Mouse (Mus musculus) adipose tissue, adult 10 weeks (tissue): ENCODE measurements around the gene Creb3. TPM values are rescaled to one million over a fixed set of nuclear protein-coding genes. Genes with fewer than 3 reads are reported as not detected.

Experiments used
- polyA plus RNA-seq: library from polyadenylated mRNA; stranded (reverse); fragments of 350-450 nt; fragmentation: Illumina TruSeq; extraction: RNeasy Lipid Tissue Mini Kit (QIAGEN cat#74804); gene quantifications from one replicate; pipeline ENCODE4 v1.2.3, GENCODE M21; 2014; ENCODE audit warnings: low read depth, low replicate concordance

The Creb3 gene
- 45.7 TPM for polyA plus RNA-seq

DNA sequence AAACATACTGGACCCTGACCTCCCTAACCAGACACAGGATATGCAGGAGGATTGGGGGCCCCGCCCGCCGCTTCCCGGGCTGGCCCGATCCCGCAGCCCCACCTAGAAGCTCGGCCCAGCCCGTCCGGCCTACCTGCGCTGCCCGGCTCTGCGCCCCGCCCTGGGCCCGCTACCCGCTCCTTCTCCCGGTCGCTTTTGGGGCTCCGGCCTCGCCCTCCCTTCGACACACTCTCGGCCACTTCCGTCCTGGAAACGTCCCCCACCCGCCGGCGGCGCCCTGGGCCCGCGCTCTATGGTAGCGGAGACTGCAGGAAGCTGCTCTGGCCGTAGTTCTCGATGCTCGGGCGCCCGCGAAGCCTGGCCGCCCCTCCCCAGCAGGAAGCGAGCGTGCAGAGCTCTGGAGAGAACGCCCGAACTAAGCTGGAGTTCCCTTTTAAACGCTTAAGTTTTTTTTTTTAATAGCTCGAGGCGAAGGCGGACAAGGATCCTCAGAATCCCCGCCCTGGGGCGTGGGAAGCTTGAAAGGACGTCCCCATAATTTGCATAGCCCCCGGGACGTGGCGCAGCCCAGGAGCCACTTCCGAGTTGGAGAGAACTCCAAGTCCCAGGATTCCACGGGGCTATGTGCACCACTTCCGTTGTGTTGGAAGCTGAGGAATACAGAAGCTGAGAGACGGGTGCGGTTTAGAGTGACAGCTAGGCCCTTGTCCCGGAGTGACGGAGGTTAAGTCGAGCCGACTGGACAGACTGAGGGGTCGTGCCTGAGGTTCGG is at the start of gene Creb3, which contains the start of gene Tln1:
Creb3 (plus strand) TSS at position 336 of the 772 bp plus-strand sequence.
Tln1 (minus strand) TSS at position 695 of the 772 bp plus-strand sequence.

DNA sequence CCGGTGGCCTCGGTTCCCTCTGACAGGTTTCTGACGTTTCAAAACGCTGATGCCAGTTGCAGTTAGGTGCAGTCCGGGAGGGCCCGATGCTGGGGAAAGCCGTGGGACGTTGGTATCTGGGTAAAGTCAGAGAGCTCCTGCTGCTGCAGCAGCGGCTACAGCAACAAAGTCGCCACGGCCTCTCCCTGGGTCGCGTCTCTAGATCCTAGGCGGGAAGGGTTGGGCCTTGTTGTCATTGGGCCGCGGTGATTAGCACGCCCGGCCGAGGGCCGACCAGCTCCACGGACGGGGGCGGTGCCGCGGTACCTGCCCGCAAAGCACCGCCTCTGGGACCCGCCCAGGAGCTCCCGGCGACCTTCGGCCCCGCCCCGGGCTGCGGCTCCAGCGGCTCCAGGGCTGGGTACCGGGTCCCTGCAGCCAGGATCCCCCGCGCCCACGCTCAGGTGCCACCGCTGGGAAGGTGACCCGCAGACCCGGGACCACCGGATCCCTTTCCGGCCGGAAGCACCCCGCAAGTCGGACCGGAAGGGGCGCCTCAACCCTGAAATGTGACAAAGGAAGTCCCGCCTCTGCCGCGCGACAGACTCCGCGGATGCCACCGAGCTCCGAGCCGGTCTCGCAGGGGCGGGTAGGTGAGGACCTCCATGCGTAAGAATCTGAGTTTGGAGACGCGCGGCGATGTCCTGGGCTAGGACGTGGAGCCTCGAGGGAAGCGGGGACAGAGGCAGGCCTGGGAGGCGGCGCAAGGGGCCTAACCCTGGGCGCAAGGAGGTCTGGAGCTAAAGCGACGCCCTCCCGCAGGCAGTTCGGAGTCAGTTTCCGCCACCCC is 16.5 kb downstream of the Creb3 start, which contains the start of the genes Rgp1 and Gba2:
Rgp1 (plus strand) TSS at position 340 of the 829 bp plus-strand sequence.
Gba2 (minus strand) TSS at position 498 of the 829 bp plus-strand sequence.

DNA sequence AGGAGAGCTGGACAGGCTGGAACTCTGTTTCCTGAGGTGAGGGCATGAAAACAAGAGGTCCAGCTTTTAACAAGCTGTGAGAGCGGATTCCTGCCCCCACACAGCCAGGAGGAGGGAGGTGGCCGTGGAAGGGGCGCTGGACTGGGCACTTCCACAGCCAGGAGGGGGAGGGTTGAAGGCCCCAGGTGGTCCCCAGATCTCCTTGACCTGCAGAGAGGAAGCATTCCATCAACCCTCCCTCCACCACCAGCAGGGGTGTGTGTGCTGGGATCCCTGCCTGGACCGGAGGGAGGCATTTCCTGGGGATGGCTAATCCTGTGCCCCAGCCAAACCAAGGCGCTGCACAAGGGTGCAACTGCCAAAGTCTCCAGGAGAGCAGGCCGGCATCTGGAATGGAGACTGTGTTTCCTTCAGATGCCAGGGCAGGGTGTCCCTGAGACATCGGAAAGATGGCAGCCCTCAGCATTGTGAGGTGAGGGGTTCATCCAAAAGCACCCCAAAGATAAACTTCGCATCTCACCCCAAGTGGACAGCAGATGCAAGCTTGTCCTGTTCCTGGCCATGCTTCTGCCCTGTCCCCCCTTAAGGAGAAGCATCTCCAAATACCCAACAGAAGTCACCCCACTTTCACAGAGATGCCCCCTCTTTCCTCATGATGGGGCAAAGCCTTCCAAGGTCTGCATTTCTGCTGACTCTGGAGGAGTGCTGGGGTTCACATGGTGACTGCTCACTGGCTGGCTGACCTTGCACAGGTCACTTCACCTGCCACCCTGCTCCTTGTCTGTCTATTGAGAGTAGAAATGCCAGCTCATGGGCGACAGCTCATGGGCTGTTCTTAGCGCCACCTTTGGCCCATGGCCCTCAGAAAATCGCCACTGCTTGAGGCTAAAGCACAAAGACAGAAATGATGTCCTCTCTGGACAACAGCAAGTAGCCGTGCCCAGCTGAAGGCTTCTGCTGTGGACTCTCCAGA is 22.6 kb downstream of the Creb3 start, which contains the start of gene Msmp:
Msmp (minus strand) TSS at position 51 of the 973 bp plus-strand sequence.

Other genes with a start within 250 kb of the Creb3 start
- gene Rusc2, start 180.4 kb upstream of the Creb3 start, polyA plus RNA-seq = 17.7 TPM
- 3.9 TPM for gene Fam166b, start 133.2 kb upstream of the Creb3 start, polyA plus RNA-seq
- 47.5 TPM for gene Tesk1, start 120.4 kb upstream of the Creb3 start, polyA plus RNA-seq
- 6.7 TPM for gene Cd72, start 107.7 kb upstream of the Creb3 start, polyA plus RNA-seq
- not detected for gene Sit1, start 78.6 kb upstream of the Creb3 start, polyA plus RNA-seq
- 55.0 TPM for gene Ccdc107, start 69.4 kb upstream of the Creb3 start, polyA plus RNA-seq
- 1.2 TPM for gene Arhgef39, start 62.6 kb upstream of the Creb3 start, polyA plus RNA-seq
- gene Car9, start 55.4 kb upstream of the Creb3 start, polyA plus RNA-seq = 0.72 TPM
- gene Tpm2, start 38.6 kb upstream of the Creb3 start, polyA plus RNA-seq = 128 TPM
- gene Tln1, start 359 bp downstream of the Creb3 start, polyA plus RNA-seq = 59.0 TPM
- 40.1 TPM for gene Rgp1, start 16.4 kb downstream of the Creb3 start, polyA plus RNA-seq
- 12.9 TPM for gene Gba2, start 16.5 kb downstream of the Creb3 start, polyA plus RNA-seq
- gene Msmp, start 22.2 kb downstream of the Creb3 start, polyA plus RNA-seq = 0.79 TPM
- gene Npr2, start 69.6 kb downstream of the Creb3 start, polyA plus RNA-seq = 30.2 TPM
- 3.8 TPM for gene Spag8, start 91.3 kb downstream of the Creb3 start, polyA plus RNA-seq
- 120 TPM for gene Hint2, start 94.1 kb downstream of the Creb3 start, polyA plus RNA-seq
- gene Tmem8b, start 106.6 kb downstream of the Creb3 start, polyA plus RNA-seq = 11.5 TPM
- 4.8 TPM for gene Fam221b, start 106.8 kb downstream of the Creb3 start, polyA plus RNA-seq
- gene Olfr70, start 138.5 kb downstream of the Creb3 start, polyA plus RNA-seq = not detected
- not detected for gene Olfr71, start 147.9 kb downstream of the Creb3 start, polyA plus RNA-seq
- gene Hrct1, start 164.9 kb downstream of the Creb3 start, polyA plus RNA-seq = 13.1 TPM
- gene Spaar, start 167.7 kb downstream of the Creb3 start, polyA plus RNA-seq = 4.6 TPM
- not detected for gene Olfr159, start 208.7 kb downstream of the Creb3 start, polyA plus RNA-seq